Mouse (Mus musculus) midbrain, embryonic 16.5 days (tissue): ENCODE measurements at regions not wholly inside any gene's neighbourhood (a gene's known extent, or its start where the extent isn't known, plus 50 kb on each side); places are given as distances from the start of the nearest gene placed in this dataset.

Source experiments
- ATAC-seq: fragments of 200-750 bp; cut with Nextera tagmentation; 2 replicates; pipeline ENCODE4 v1.8.0; 2017; ENCODE audit warnings: moderate TSS enrichment
- H3K27ac ChIP-seq: fragments of 300-500 bp; sonication (generic); 2 replicates; pipeline ENCODE4 v1.5.1; 2014; ENCODE audit warnings: mild to moderate bottlenecking, low read length, mixed read lengths
- H3K27me3 ChIP-seq: fragments of 300-500 bp; sonication (generic); 2 replicates; pipeline ENCODE4 v1.6.1; 2014; ENCODE audit warnings: low read depth, low read length, mixed read lengths; ENCODE audit not compliant: control insufficient read depth, insufficient read depth
- H3K36me3 ChIP-seq: fragments of 300-500 bp; sonication (generic); 2 replicates; pipeline ENCODE4 v1.6.1; 2014; ENCODE audit warnings: mild to moderate bottlenecking, low read length, moderate library complexity, mixed read lengths; ENCODE audit not compliant: control insufficient read depth, insufficient read depth
- H3K4me1 ChIP-seq: fragments of 300-500 bp; sonication (generic); 2 replicates; pipeline ENCODE4 v1.6.1; 2014; ENCODE audit warnings: mild to moderate bottlenecking, low read length, mixed read lengths; ENCODE audit not compliant: control insufficient read depth, insufficient read depth
- H3K4me2 ChIP-seq: fragments of 300-500 bp; sonication (generic); 2 replicates; pipeline ENCODE4 v1.6.1; 2014; ENCODE audit warnings: mild to moderate bottlenecking, low read length, mixed read lengths
- H3K4me3 ChIP-seq: fragments of 300-500 bp; sonication (generic); 2 replicates; pipeline ENCODE4 v1.5.1; 2014; ENCODE audit warnings: low read depth, mild to moderate bottlenecking, low read length, moderate library complexity, mixed read lengths
- H3K9ac ChIP-seq: fragments of 300-500 bp; sonication (generic); 2 replicates; pipeline ENCODE4 v1.6.1; 2014; ENCODE audit warnings: low read depth, low read length, mixed read lengths
- H3K9me3 ChIP-seq: fragments of 300-500 bp; sonication (generic); replicated peaks from 2 replicates; pipeline ENCODE4 v1.6.1; 2014; ENCODE audit warnings: mild to moderate bottlenecking, low read length, mixed read lengths; ENCODE audit not compliant: control insufficient read depth, poor library complexity, severe bottlenecking
- WGBS: fragments of 180-500 bp; shearing (Covaris S2); extraction: QIAGEN DNeasy Blood & Tissue Kit; methylation state at CpG from one replicate; pipeline ENCODE4 v1.1.7; 2014; 5-methylcytosine and 5-hydroxymethylcytosine counted together

DNA sequence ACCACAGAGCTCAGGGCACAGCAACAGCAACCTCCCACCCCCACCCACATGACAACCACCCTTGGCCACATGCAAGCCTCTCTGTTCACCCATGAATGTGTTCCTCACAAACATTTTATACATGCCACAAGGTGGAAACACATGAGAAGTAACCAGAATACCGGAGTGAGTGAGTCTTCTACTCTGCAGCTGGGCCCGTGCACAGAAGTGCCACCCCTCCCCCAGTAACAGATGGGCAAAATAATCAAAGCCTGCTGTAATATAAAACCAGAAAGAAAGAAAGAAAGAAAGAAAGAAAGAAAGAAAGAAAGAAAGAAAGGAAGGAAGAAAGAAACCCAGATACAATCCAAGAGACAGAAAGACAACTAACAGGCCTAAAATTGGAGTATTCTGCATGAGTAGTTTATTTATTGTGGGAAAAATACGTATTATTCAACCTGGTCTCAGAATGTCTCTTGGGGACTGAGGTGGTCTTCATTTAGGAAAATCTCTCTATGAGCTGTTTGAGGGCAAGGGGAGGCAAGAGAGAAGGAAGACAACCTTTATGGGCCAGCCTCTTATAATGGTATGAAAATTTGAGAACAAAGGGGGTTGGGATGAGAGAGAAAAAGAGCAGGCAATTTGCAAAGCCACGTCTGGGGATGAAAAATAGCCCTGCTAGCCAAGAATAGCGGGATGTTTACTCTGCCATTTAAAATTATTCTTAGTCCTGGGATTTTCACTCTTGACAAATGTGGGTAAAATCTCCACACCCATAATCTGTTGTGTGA is 160.2 kb downstream of the Sox4 start:
- peak overlapping the region; percentile 58 for H3K27ac ChIP-seq
- WGBS = 14% methylated on average over 5 of the region's 5 CpGs
- H3K36me3 ChIP-seq = no peaks in the 10 kb centered on the region
- no peak overlapping the region for H3K4me3 ChIP-seq
- H3K9ac ChIP-seq = peak overlapping the region; percentile 45; the same call in 1 of the 2 replicates
- no peaks in the 10 kb centered on the region for H3K9me3 ChIP-seq
- H3K4me2 ChIP-seq = no peak overlapping the region
- ATAC-seq = no peak
- H3K4me1 ChIP-seq = peaks cover 21% of the 10 kb centered on the region
- H3K27me3 ChIP-seq = no peaks in the 10 kb centered on the region

DNA sequence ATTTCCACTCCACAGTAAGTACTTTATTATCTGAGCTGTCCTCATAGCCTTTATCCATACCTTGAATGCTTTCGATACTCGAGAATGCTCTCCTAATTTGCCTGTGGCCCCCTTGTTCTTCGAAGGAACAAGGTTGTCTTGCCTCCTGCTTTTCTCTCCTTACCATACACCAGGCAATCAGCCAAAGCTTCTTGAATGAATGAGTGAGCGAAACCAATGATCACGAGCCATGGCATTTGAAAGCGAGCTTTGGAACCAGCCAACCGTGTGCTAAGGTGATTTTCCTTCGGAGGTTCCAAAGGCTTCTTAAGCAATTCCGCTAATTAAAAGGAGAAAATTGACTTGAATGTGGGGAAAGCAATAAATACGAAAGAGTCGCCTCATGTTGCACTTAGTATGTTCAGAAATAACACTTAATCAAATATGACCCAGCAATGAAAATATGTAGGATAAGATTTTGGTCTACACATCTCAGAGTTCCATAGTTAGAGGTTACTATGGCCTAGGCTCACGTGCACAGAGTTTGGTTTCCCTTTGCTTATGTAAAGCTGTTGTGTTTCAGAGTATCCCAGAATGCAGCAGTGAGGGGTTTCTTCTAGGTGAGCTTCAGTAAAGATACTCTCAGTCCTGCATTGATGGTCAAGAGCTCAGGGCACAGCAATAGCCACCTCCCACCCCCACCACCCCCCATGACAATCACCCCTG is 160.9 kb downstream of the Sox4 start:
- Histone ChIP-seq H3K4me3 (no peak overlapping the region), H3K4me1 (peaks cover 21% of the 10 kb centered on the region), H3K4me2 (no peak overlapping the region), H3K36me3 (no peaks in the 10 kb centered on the region), H3K27me3 (no peaks in the 10 kb centered on the region), H3K9ac (no peak overlapping the region), H3K9me3 (no peaks in the 10 kb centered on the region), H3K27ac (no peak overlapping the region)
- WGBS = 39% methylated on average over 12 of the region's 12 CpGs
- ATAC-seq = no peak

DNA sequence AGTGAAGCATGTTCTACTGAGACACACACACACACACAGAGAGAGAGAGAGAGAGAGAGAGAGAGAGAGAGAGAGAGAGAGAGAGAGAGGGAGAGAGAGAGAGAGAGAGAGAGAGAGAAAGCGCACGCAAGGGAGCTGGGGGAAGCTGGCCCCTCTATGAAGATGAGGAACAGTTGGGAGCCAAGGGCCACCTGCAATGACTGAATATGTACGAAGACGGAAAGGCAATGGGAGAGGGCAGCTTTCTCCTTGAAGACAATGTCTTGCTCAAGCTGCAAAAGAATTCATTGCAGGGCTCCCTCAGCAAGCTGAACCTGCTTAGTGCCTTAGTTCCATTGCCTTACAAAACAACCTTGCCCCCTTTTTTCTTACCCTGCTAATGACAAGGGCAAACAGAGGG is 163.1 kb downstream of the Sox4 start:
- Histone ChIP-seq H3K4me1 (peaks cover 23% of the 10 kb centered on the region), H3K9me3 (no peaks in the 10 kb centered on the region), H3K4me2 (no peak overlapping the region), H3K9ac (no peak overlapping the region), H3K27me3 (no peaks in the 10 kb centered on the region), H3K27ac (no peak overlapping the region), H3K4me3 (no peak overlapping the region), H3K36me3 (no peaks in the 10 kb centered on the region)
- WGBS = 43% methylated on average over 4 of the region's 4 CpGs
- no peak for ATAC-seq

DNA sequence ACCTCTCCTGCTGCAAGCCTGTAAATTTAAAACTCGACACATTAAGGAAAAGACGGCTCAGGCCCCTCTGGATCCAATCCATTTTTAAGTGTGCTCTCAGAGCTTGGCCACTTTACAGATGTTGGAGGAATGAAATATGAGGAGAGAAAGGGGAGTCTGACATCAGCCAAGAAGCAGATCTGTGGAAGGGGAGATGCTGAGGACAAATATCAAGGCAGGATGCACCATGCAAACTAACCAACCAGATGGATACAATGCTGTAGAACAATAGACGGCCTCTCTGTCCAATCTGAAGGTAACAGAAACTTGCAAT is 166.2 kb downstream of the Sox4 start:
- no peaks in the 10 kb centered on the region for H3K27me3 ChIP-seq
- H3K36me3 ChIP-seq = no peaks in the 10 kb centered on the region
- H3K4me3 ChIP-seq = no peak overlapping the region
- 13% methylated on average over 3 of the region's 3 CpGs for WGBS
- peak overlapping the region; percentile 62 for H3K27ac ChIP-seq
- peaks cover 17% of the 10 kb centered on the region for H3K4me1 ChIP-seq
- H3K9me3 ChIP-seq = no peaks in the 10 kb centered on the region
- 0 out of 2 replicates have a peak overlapping the region, but pooled peaks have one; percentile 12 for H3K9ac ChIP-seq
- 0 out of 2 replicates have a peak overlapping the region, but pooled peaks have one; percentile 13 for H3K4me2 ChIP-seq
- ATAC-seq = no peak

DNA sequence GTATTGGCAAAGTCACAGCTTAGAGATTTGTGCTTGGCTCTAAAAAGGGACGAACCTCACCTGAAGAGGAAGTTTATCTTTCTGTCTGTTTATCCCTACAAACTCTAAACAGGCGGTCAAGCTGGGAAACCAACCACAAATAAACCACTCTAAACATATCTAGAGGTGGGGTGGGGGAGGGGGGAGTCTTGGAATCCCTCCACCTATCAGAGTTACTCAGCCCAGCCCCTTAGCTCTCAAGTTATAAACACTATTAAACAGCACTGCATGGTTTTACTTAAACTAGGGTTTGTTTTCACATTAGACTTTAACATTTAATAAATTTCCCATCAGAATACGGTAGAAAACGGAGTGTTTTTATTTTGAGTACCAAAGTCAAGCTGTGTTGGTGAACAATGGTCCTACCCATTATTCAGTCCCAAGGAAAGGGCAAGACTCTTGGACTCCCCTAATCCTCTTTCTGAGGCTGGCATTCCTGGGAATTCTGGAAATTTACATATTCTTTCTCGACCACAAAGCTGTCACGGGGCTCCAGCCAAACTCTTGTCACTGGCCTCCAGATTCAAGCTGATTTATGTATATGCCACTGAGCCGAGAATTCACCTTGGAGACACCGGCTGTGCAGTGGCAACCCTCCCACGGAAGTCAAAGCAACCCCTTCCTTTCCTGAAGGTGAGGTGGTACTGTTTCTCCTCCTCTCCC is 166.7 kb downstream of the Sox4 start:
- 11% methylated on average over 9 of the region's 9 CpGs for WGBS
- Histone ChIP-seq H3K4me3 (no peak overlapping the region), H3K9me3 (no peaks in the 10 kb centered on the region), H3K36me3 (no peaks in the 10 kb centered on the region), H3K27me3 (no peaks in the 10 kb centered on the region), H3K4me2 (0 out of 2 replicates have a peak overlapping the region, but pooled peaks have one; percentile 13), H3K9ac (0 out of 2 replicates have a peak overlapping the region, but pooled peaks have one; percentile 12), H3K27ac (peak overlapping the region; percentile 62), H3K4me1 (peaks cover 22% of the 10 kb centered on the region)
- ATAC-seq = 0 out of 2 replicates have a peak, but pooled peaks have one; percentile 12

DNA sequence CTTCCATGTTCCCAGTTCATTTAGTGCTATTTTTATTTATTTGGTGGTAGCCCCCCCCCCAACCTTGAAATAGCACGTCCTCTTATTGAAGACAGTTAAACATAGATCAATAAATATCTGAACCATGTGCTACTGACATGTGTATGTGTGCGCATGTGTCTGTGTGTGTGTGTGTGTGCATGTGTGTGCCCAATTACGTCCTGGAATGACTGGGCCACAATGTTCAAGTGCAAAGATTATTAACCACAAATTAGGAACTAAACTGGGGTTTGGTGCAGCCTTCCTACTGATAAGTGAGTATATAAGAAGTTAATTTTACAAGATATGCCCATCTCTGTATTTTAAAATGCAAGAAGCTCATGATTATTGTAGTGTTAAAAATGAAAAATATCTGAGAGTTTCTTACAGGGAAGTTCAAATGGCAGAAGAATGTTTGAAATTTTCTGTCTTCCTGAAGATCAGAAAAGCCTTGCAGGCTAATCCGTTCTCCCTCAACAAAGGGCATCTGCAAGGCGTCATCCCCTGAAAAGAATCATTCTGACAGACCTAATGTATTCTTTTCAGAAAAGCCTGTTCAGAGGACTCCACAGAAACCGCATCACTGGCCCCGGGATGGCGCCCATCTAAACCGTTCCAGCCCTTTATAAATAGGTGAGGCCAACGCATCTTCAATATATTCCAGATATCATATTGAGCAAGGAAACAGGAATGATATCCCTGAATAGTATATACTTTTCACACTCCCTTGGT is 170.8 kb downstream of the Sox4 start:
- H3K4me1 ChIP-seq = peaks cover 33% of the 10 kb centered on the region
- ATAC-seq = peak; percentile 49; the same call in 1 of the 2 replicates

DNA sequence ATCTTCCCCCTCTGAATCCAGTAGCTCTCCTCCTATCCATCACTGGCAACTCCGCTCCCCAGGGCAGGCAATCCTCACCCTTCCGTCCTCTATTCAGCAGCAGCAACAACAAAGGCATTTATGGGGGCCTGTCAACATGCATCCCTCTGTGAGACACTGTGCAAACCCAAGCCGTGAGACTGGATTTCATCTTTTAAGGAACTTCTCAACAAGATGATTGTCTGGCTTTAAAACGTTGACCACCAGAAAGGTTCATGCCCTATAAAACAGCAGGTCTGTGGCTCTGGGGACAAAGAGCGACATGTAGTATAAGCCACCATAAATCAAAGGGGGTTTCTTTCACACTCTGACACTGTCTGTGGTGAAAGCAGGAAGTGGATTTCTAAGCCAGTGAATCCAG is 171.4 kb downstream of the Sox4 start:
- ATAC-seq = no peak
- Histone ChIP-seq H3K9ac (peak overlapping the region; percentile 45), H3K36me3 (no peaks in the 10 kb centered on the region), H3K27ac (peak overlapping the region; percentile 76), H3K4me2 (no peak overlapping the region; the same call in 1 of the 2 replicates), H3K4me3 (no peak overlapping the region), H3K9me3 (no peaks in the 10 kb centered on the region), H3K4me1 (peaks cover 29% of the 10 kb centered on the region), H3K27me3 (no peaks in the 10 kb centered on the region)
- 6% methylated on average over 5 of the region's 5 CpGs for WGBS

More for the DNA sequence above, 170.8 kb downstream of the Sox4 start:
- Histone ChIP-seq H3K4me2 (no peak overlapping the region), H3K9me3 (no peaks in the 10 kb centered on the region), H3K4me3 (no peak overlapping the region), H3K27ac (peak overlapping the region; percentile 76), H3K36me3 (no peaks in the 10 kb centered on the region), H3K27me3 (no peaks in the 10 kb centered on the region), H3K9ac (0 out of 2 replicates have a peak overlapping the region, but pooled peaks have one; percentile 45)
- WGBS = 9% methylated on average over 10 of the region's 10 CpGs

DNA sequence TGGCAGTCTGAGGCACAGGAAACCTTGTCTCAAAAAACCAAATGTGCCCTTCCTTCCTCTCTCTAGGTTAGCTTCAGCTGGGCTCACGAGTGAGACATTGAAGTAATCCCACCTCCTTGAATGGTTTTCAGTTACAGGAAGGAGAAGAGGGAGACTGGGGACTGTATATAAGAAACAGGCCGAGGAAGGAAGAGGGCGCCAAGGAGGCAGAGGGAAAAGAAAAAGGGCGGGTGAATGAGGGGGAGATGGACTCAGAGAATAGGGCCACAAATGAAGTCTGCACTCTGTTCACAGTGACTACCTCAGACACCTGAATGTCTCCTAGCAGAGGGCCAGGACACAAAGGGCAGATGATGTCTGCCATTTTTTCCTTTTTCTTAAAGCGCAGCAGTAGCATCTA is 171.9 kb downstream of the Sox4 start:
- no peaks in the 10 kb centered on the region for H3K27me3 ChIP-seq
- H3K4me3 ChIP-seq = no peak overlapping the region
- peaks cover 26% of the 10 kb centered on the region for H3K4me1 ChIP-seq
- no peak overlapping the region; the same call in 1 of the 2 replicates for H3K4me2 ChIP-seq
- peak overlapping the region; percentile 45 for H3K9ac ChIP-seq
- peak overlapping the region; percentile 76 for H3K27ac ChIP-seq
- ATAC-seq = no peak
- 8% methylated on average over 5 of the region's 5 CpGs for WGBS
- H3K9me3 ChIP-seq = no peaks in the 10 kb centered on the region
- no peaks in the 10 kb centered on the region for H3K36me3 ChIP-seq
